11 mouse cellular contexts compared by ENCODE assay signal in genomic region chr5:131829248-131829647, GRCm38 (mm10).
A peak's percentile ranks its signal among the peaks of the same experiment; 100 is the strongest.
DNase-seq lines count a peak whose midpoint lies in the region; ATAC-seq lines count a peak whose summit lies in the region.
"Had no signal": no experiment of that assay in that cellular context is flagged by ENCODE, and none has a peak within 500 bp of the region (broad histone marks: within the 10 kb centered on the region; RNA-seq: fewer than 3 reads in every experiment).

No protein-coding gene starts in this region.

- no peaks in the 10 kb centered on the region for H3K27me3 ChIP-seq in heart, embryonic 14.5 days (ENCODE audit: control insufficient read depth, insufficient read depth, low read length)
- no peaks in the 10 kb centered on the region for H3K27me3 ChIP-seq in hindbrain, embryonic 11.5 days (ENCODE audit: control insufficient read depth, insufficient read depth, low read length)

- H3K27ac ChIP-seq in heart, embryonic 14.5 days (replicated peaks in 1 of 2; ENCODE audit: control insufficient read depth in 1 of 2, insufficient read depth in 1 of 2, low read depth in 2 of 2, low read length in 2 of 2), result no peak overlapping the region
- no peak overlapping the region for H3K27ac ChIP-seq in hindbrain, embryonic 11.5 days (ENCODE audit: low read depth, low read length)
- H3K27ac ChIP-seq: lung, embryonic 15.5 days had no signal

- no peaks in the 10 kb centered on the region for H3K36me3 ChIP-seq in heart, embryonic 14.5 days (ENCODE audit: control insufficient read depth, insufficient read depth, low read length)
- no peaks in the 10 kb centered on the region for H3K36me3 ChIP-seq in hindbrain, embryonic 11.5 days (ENCODE audit: control insufficient read depth, insufficient read depth, low read length)
- H3K36me3 ChIP-seq: lung, embryonic 15.5 days had no signal

- peak; percentile 37 to 44 for DNase-seq in heart, adult 18-20 months
- DNase-seq in heart, adult 8-10 months (ENCODE audit: low spot score), result no peak
- DNase-seq in adrenal gland, adult 2 months, result peak; percentile 78
- DNase-seq in lung, postnatal 36 days, result peak; percentile 62
- no peak for DNase-seq in layer of hippocampus, adult 9-10 months (ENCODE audit: low spot score)
- DNase-seq in hindbrain, embryonic 11.5 days (ENCODE audit: low spot score), result no peak
- DNase-seq: layer of hippocampus, postnatal 36 days had no signal

- H3K4me1 ChIP-seq in heart, embryonic 14.5 days (ENCODE audit: control insufficient read depth in 2 of 2, insufficient read depth in 2 of 2, low read length in 2 of 2), result peaks cover 4 to 11% of the 10 kb centered on the region in 2 experiments
- peaks cover 13% of the 10 kb centered on the region; the same call in 1 of the 2 replicates for H3K4me1 ChIP-seq in hindbrain, embryonic 11.5 days (replicated peaks; ENCODE audit: control insufficient read depth, insufficient read depth, low read length)

- 0 out of 2 replicates have a peak, but pooled peaks cover 4% of the 10 kb centered on the region for H3K9me3 ChIP-seq in heart, embryonic 14.5 days (ENCODE audit: control insufficient read depth, low read length)
- no peaks in the 10 kb centered on the region for H3K9me3 ChIP-seq in hindbrain, embryonic 11.5 days (ENCODE audit: control insufficient read depth, low read length)
- H3K9me3 ChIP-seq: lung, embryonic 15.5 days had no signal

- 11% methylated on average over 3 of the region's 3 CpGs for WGBS in heart, embryonic 14.5 days
- 50% methylated on average over 3 of the region's 3 CpGs for WGBS in hindbrain, embryonic 11.5 days

- H3K4me3 ChIP-seq in heart, embryonic 14.5 days (ENCODE audit: control insufficient read depth in 1 of 2, insufficient read depth in 1 of 2, low read depth in 1 of 2, low read length in 2 of 2), result no peak overlapping the region
- H3K4me3 ChIP-seq in hindbrain, embryonic 11.5 days (ENCODE audit: low read depth, low read length), result no peak overlapping the region
- H3K4me3 ChIP-seq: lung, embryonic 15.5 days had no signal

- peak; percentile 39; the same call in 1 of the 2 replicates for ATAC-seq in heart, embryonic 14.5 days (ENCODE audit: insufficient number of reproducible peaks, insufficient read depth, low FRiP score, low read depth)
- ATAC-seq in hindbrain, embryonic 11.5 days (ENCODE audit: low FRiP score), result no peak
- no peak for ATAC-seq in erythroblast, adult 5-6 weeks (replicated peaks; ENCODE audit: low FRiP score, poor library complexity, severe bottlenecking)
- ATAC-seq: activated CD4-positive, CD25-positive, alpha-beta regulatory T cell, adult 4 months had no signal

- H3K4me2 ChIP-seq in heart, embryonic 14.5 days (ENCODE audit: low read length), result no peak overlapping the region
- no peak overlapping the region for H3K4me2 ChIP-seq in hindbrain, embryonic 11.5 days (replicated peaks; ENCODE audit: low read depth, low read length)
- H3K4me2 ChIP-seq: lung, embryonic 15.5 days had no signal

- H3K9ac ChIP-seq in heart, embryonic 14.5 days (ENCODE audit: low read length), result no peak overlapping the region
- no peak overlapping the region for H3K9ac ChIP-seq in hindbrain, embryonic 11.5 days (ENCODE audit: low read depth, low read length)
- H3K9ac ChIP-seq: lung, embryonic 15.5 days had no signal

Comparison
In these comparisons a context has a peak if more than half of its experiments do, and no peak if none do; other contexts are left out.
1. DNase-seq: peak in heart, adult 18-20 months (2 of 2), adrenal gland, adult 2 months (single experiment) and lung, postnatal 36 days (single experiment); none in heart, adult 8-10 months (single experiment), layer of hippocampus, adult 9-10 months (single experiment) and hindbrain, embryonic 11.5 days (single experiment).